Comparison of ENCODE assay signal across 9 mouse cellular contexts in the genomic region with DNA sequence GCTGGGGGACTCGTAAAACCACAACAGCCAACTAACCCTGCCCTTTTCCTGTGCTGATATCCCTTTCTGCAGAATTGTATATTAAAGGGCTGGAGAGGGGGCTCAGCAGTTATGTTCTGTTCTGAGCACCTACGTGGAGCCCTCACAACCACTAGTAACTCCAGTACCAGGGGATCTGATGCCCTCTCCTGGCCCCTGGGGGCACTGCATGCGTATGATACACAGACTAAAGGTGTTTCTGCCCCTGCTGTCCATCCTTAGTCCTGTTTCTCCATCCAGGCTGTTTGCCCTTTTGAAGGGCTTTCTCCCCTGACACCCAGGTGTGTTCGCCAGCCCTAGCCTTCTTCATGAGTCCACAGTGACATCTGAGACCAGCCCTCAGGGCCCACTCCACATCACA.
A peak's percentile ranks its signal among the peaks of the same experiment; 100 is the strongest.
DNase-seq lines count a peak whose midpoint lies in the region; ATAC-seq and TF ChIP-seq lines count a peak whose summit lies in the region.
"Had no signal": no experiment of that assay in that cellular context is flagged by ENCODE, and none has a peak within 500 bp of the region (broad histone marks: within the 10 kb centered on the region; RNA-seq: fewer than 3 reads in every experiment).

No protein-coding gene starts in this region.

- H3K27me3 ChIP-seq in heart, adult 2 months (ENCODE audit: control insufficient read depth, insufficient read depth, low read length): no peaks in the 10 kb centered on the region
- H3K27me3 ChIP-seq in lung, postnatal 0 days (replicated peaks; ENCODE audit: insufficient read depth, low read length): no peaks in the 10 kb centered on the region
- peaks cover 30% of the 10 kb centered on the region for H3K27me3 ChIP-seq in Patski
- no peaks in the 10 kb centered on the region for H3K27me3 ChIP-seq in stomach, postnatal 0 days (ENCODE audit: control insufficient read depth, insufficient read depth, low read length)

- H3K9me3 ChIP-seq in lung, postnatal 0 days (ENCODE audit: low read length): no peaks in the 10 kb centered on the region
- no peaks in the 10 kb centered on the region for H3K9me3 ChIP-seq in stomach, postnatal 0 days (ENCODE audit: control insufficient read depth, low read length)

- H3K4me2 ChIP-seq in lung, postnatal 0 days (replicated peaks; ENCODE audit: low read depth, low read length): no peak overlapping the region
- no peak overlapping the region for H3K4me2 ChIP-seq in stomach, postnatal 0 days (replicated peaks; ENCODE audit: low read depth)

- POLR2A ChIA-PET in Patski (lab: Charles Lee): no interaction called here

- intact Hi-C loops in heart, adult 2 months (cut with DNase I): no loop called here

- H3K79me2 ChIP-seq in heart, adult 2 months (replicated peaks; ENCODE audit: control insufficient read depth, insufficient read depth, low read length): no peaks in the 10 kb centered on the region

- 66% methylated on average over 4 of the region's 4 CpGs for WGBS in heart, adult 2 months
- WGBS in lung, postnatal 0 days: 72% methylated on average over 4 of the region's 4 CpGs
- 67% methylated on average over 4 of the region's 4 CpGs for WGBS in stomach, postnatal 0 days

- TF ChIP-seq POLR2A in heart, adult 2 months (IDR thresholded peaks at IDR 0.05; ENCODE audit: insufficient read depth, low read depth, low read length): no peak

- H3K9ac ChIP-seq in heart, adult 2 months (ENCODE audit: low read depth, low read length): no peak overlapping the region
- H3K9ac ChIP-seq in lung, postnatal 0 days (replicated peaks; ENCODE audit: low read depth): no peak overlapping the region
- H3K9ac ChIP-seq in stomach, postnatal 0 days (ENCODE audit: low read length): no peak overlapping the region

- H3K27ac ChIP-seq in heart, adult 2 months: no peak overlapping the region
- no peak overlapping the region for H3K27ac ChIP-seq in lung, postnatal 0 days (ENCODE audit: low read length)
- H3K27ac ChIP-seq in stomach, postnatal 0 days (replicated peaks): no peak overlapping the region

- peak; percentile 44 for TF ChIP-seq CTCF in heart, adult 2 months (IDR thresholded peaks at IDR 0.05)
- peak; percentile 48 for TF ChIP-seq CTCF in lung, postnatal 0 days (IDR thresholded peaks at IDR 0.05)
- peak; percentile 57 for TF ChIP-seq CTCF in Patski (IDR thresholded peaks at IDR 0.05)
- TF ChIP-seq CTCF in stomach, postnatal 0 days (IDR thresholded peaks at IDR 0.05; ENCODE audit: low read depth): peak; percentile 58

- ATAC-seq in lung, postnatal 0 days: no peak
- ATAC-seq in Patski: no peak
- no peak for ATAC-seq in stomach, postnatal 0 days (ENCODE audit: low FRiP score, low TSS enrichment)

- H3K4me3 ChIP-seq in heart, adult 2 months: no peak overlapping the region
- no peak overlapping the region for H3K4me3 ChIP-seq in lung, postnatal 0 days (ENCODE audit: low read depth, low read length)
- no peak overlapping the region for H3K4me3 ChIP-seq in stomach, postnatal 0 days (ENCODE audit: low read depth, low read length)

- CTCF ChIA-PET in Patski (lab: Charles Lee): no interaction called here

- H3K4me1 ChIP-seq in heart, adult 2 months (ENCODE audit: control insufficient read depth, insufficient read depth, low read length): no peaks in the 10 kb centered on the region
- H3K4me1 ChIP-seq in lung, postnatal 0 days (ENCODE audit: insufficient read depth, low read depth, low read length): no peaks in the 10 kb centered on the region
- H3K4me1 ChIP-seq in stomach, postnatal 0 days (replicated peaks; ENCODE audit: control insufficient read depth, insufficient read depth): no peaks in the 10 kb centered on the region

- DNase-seq in heart, adult 2 months: no peak
- no peak for DNase-seq in heart, adult 11 months
- no peak for DNase-seq in lung, postnatal 0 days (ENCODE audit: low spot score)
- no peak for DNase-seq in lung, postnatal 4 days
- DNase-seq in Patski (ENCODE audit: low read depth, low spot score): no peak
- no peak for DNase-seq in stomach, postnatal 0 days (ENCODE audit: low spot score)
- DNase-seq in layer of hippocampus, postnatal 14 days (ENCODE audit: low spot score in 2 of 2): no peak
- no peak for DNase-seq in c-Kit-positive CD71-positive TER-119-positive erythroid progenitor cells, embryonic 14.5 days (ENCODE audit: low spot score)
- DNase-seq: midbrain, embryonic 14.5 days had no signal

- in situ Hi-C loops in Patski (cut with MboI; ENCODE audit: low pct_unique_long_range_greater_than_20kb): no loop called here

- no peak for TF ChIP-seq EP300 in heart, adult 2 months (IDR thresholded peaks at IDR 0.05; ENCODE audit: insufficient read depth, low read depth, low read length)
- no peak for TF ChIP-seq EP300 in lung, postnatal 0 days (IDR thresholded peaks at IDR 0.05)
- TF ChIP-seq EP300 in stomach, postnatal 0 days (optimal IDR thresholded peaks at IDR 0.05): no peak

- no peaks in the 10 kb centered on the region for H3K36me3 ChIP-seq in heart, adult 2 months (ENCODE audit: control insufficient read depth, insufficient read depth, low read length)
- no peaks in the 10 kb centered on the region for H3K36me3 ChIP-seq in lung, postnatal 0 days (ENCODE audit: insufficient read depth, low read length)
- no peaks in the 10 kb centered on the region for H3K36me3 ChIP-seq in stomach, postnatal 0 days (ENCODE audit: control insufficient read depth, insufficient read depth, low read length)
